In genomic region chr1:24869772-24870171, GRCm38 (mm10) we compare ENCODE assay signal across 9 mouse cellular contexts.
DNase-seq lines count a peak whose midpoint lies in the region; ATAC-seq and TF ChIP-seq lines count a peak whose summit lies in the region.
"Had no signal": no experiment of that assay in that cellular context is flagged by ENCODE, and none has a peak within 500 bp of the region (broad histone marks: within the 10 kb centered on the region; RNA-seq: fewer than 3 reads in every experiment).

No protein-coding gene starts in this region.

- no peak for TF ChIP-seq CTCF in left cerebral cortex, adult 2 months (IDR thresholded peaks at IDR 0.05)

- DNase-seq in left cerebral cortex, adult 18-20 months (ENCODE audit: low spot score in 2 of 2) = peak; percentile 6 to 26
- DNase-seq in left cerebral cortex, adult 11 months (ENCODE audit: low spot score) = no peak
- DNase-seq in left cerebral cortex, adult 2 months (ENCODE audit: extremely low spot score in 1 of 2, low spot score in 2 of 2) = peak in 1 of 2 experiments; percentile 27
- DNase-seq in right cerebral cortex, adult 2 months (ENCODE audit: low spot score in 2 of 2) = peak; percentile 33 to 49
- no peak for DNase-seq in heart, postnatal 36 days
- no peak for DNase-seq in heart, postnatal 10 days
- no peak for DNase-seq in ovary, postnatal 10 days (ENCODE audit: low spot score)
- DNase-seq: thymus, postnatal 4 days had no signal

- H3K27ac ChIP-seq in forebrain, embryonic 16.5 days (ENCODE audit: low read length) = no peak overlapping the region
- H3K27ac ChIP-seq in left cerebral cortex, adult 2 months = no peak overlapping the region

- no peaks in the 10 kb centered on the region for H3K4me1 ChIP-seq in forebrain, embryonic 16.5 days (replicated peaks; ENCODE audit: control insufficient read depth, insufficient read depth, low read length)

- H3K9me3 ChIP-seq in forebrain, embryonic 16.5 days (ENCODE audit: control insufficient read depth, low read length) = no peaks in the 10 kb centered on the region

- 37% methylated on average over 12 of the region's 12 CpGs for WGBS in forebrain, embryonic 16.5 days

- H3K4me2 ChIP-seq in forebrain, embryonic 16.5 days (ENCODE audit: low read length) = peak overlapping the region; percentile 44

- H3K4me3 ChIP-seq in forebrain, embryonic 16.5 days (replicated peaks; ENCODE audit: low read length) = peak overlapping the region; percentile 26
- H3K4me3 ChIP-seq in left cerebral cortex, adult 2 months = peak overlapping the region; percentile 20

- no peaks in the 10 kb centered on the region for H3K36me3 ChIP-seq in forebrain, embryonic 16.5 days (ENCODE audit: control insufficient read depth, insufficient read depth)

- ATAC-seq in forebrain, embryonic 16.5 days = peak; percentile 63

- H3K9ac ChIP-seq in forebrain, embryonic 16.5 days (replicated peaks; ENCODE audit: low read depth, low read length) = peak overlapping the region; percentile 37; the same call in 1 of the 2 replicates

- intact Hi-C loops in left cerebral cortex, adult 2 months (cut with DNase I) = no loop called here
- intact Hi-C loops in heart, postnatal 36 days (cut with DNase I) = no loop called here
- intact Hi-C loops in heart, postnatal 10 days (cut with DNase I) = no loop called here

- H3K27me3 ChIP-seq in forebrain, embryonic 16.5 days (replicated peaks; ENCODE audit: control insufficient read depth, insufficient read depth, low read length) = no peaks in the 10 kb centered on the region

Comparison
In these comparisons a context has a peak if more than half of its experiments do, and no peak if none do; other contexts are left out.
1. DNase-seq: peak in left cerebral cortex, adult 18-20 months (2 of 2) and right cerebral cortex, adult 2 months (2 of 2); none in left cerebral cortex, adult 11 months (single experiment), heart, postnatal 36 days (0 of 2), heart, postnatal 10 days (0 of 2) and ovary, postnatal 10 days (single experiment).